ENCODE assay signal across 30 mouse cellular contexts in genomic region chr17:71652934-71653333, GRCm38 (mm10). TPM values are rescaled to one million over a fixed set of nuclear protein-coding genes. Genes with fewer than 3 reads are reported as not detected.
A peak's percentile ranks its signal among the peaks of the same experiment; 100 is the strongest.
DNase-seq lines count a peak whose midpoint lies in the region; ATAC-seq and TF ChIP-seq lines count a peak whose summit lies in the region.
"Had no signal": no experiment of that assay in that cellular context is flagged by ENCODE, and none has a peak within 500 bp of the region (broad histone marks: within the 10 kb centered on the region; RNA-seq: fewer than 3 reads in every experiment).

No protein-coding gene starts in this region.

- TF ChIP-seq EP300 in CH12.LX (IDR thresholded peaks at IDR 0.05; ENCODE audit: low read length) = no peak

- no peak overlapping the region for H3K4me3 ChIP-seq in CH12.LX (replicated peaks in 1 of 3; ENCODE audit: low read depth in 2 of 3, low read length in 2 of 3, poor library complexity in 1 of 3)
- no peak overlapping the region for H3K4me3 ChIP-seq in hindbrain, embryonic 16.5 days (ENCODE audit: low read length)
- H3K4me3 ChIP-seq: embryonic facial prominence, embryonic 15.5 days; erythroblast, embryonic 14.5 days; forebrain, embryonic 12.5 days; forebrain, embryonic 15.5 days; heart, adult 2 months; heart, embryonic 10.5 days; heart, embryonic 13.5 days; hindbrain, embryonic 12.5 days; hindbrain, embryonic 15.5 days had no signal

- TF ChIP-seq POLR2A in CH12.LX (IDR thresholded peaks at IDR 0.05; ENCODE audit: low read depth, low read length) = peak; percentile 18; the same call in 1 of the 2 replicates

- H3K4me2 ChIP-seq in CH12.LX (ENCODE audit: insufficient read depth, low read depth, poor library complexity, severe bottlenecking) = no peak overlapping the region
- H3K4me2 ChIP-seq in hindbrain, embryonic 16.5 days (ENCODE audit: low read length) = no peak overlapping the region
- H3K4me2 ChIP-seq: embryonic facial prominence, embryonic 15.5 days; forebrain, embryonic 12.5 days; forebrain, embryonic 15.5 days; heart, embryonic 13.5 days; hindbrain, embryonic 12.5 days; hindbrain, embryonic 15.5 days had no signal

- no peak for TF ChIP-seq CTCF in CH12.LX (conservative IDR thresholded peaks at IDR 0.05 in 1 of 2, IDR thresholded peaks at IDR 0.05 in 1 of 2; ENCODE audit: low read depth in 2 of 2, low read length in 2 of 2)

- no peak overlapping the region for H3K9ac ChIP-seq in CH12.LX (ENCODE audit: insufficient read depth, low read depth)
- H3K9ac ChIP-seq in hindbrain, embryonic 16.5 days (ENCODE audit: low read depth, low read length) = no peak overlapping the region
- H3K9ac ChIP-seq: embryonic facial prominence, embryonic 15.5 days; forebrain, embryonic 12.5 days; forebrain, embryonic 15.5 days; heart, embryonic 13.5 days; hindbrain, embryonic 12.5 days; hindbrain, embryonic 15.5 days had no signal

- DNase-seq in heart, adult 11 months = peak; percentile 13
- no peak for DNase-seq in heart, postnatal 4 days
- DNase-seq in urinary bladder, postnatal 14 days (ENCODE audit: low spot score) = peak; percentile 70
- no peak for DNase-seq in urinary bladder, adult 2 months (ENCODE audit: low spot score)
- DNase-seq in CH12.LX (ENCODE audit: extremely low read depth) = no peak
- DNase-seq: adrenal gland, adult 8-10 months; adrenal gland, postnatal 25 days; cerebellum, adult 11-12 months; cerebellum, adult 8-10 months; cerebellum, postnatal 10 days; cerebellum, postnatal 36 days; embryo, embryonic 11 days; gastrocnemius, postnatal 25 days; heart, adult 2 months; heart, postnatal 14 days had no signal

- H3K79me2 ChIP-seq in CH12.LX (replicated peaks; ENCODE audit: control insufficient read depth, extremely low read depth, insufficient read depth, poor library complexity, severe bottlenecking) = peaks cover 26% of the 10 kb centered on the region

- dilution Hi-C loops in CH12.LX (cut with MboI; ENCODE audit: extremely low pct_ligation_motif_present, extremely low pct_unique_long_range_greater_than_20kb, low sequenced_read_pairs) = no loop called here

- H3K27me3 ChIP-seq in CH12.LX (replicated peaks) = no peaks in the 10 kb centered on the region
- H3K27me3 ChIP-seq in hindbrain, embryonic 16.5 days (replicated peaks; ENCODE audit: control insufficient read depth, insufficient read depth, low read length) = no peaks in the 10 kb centered on the region
- H3K27me3 ChIP-seq: embryonic facial prominence, embryonic 15.5 days; forebrain, embryonic 12.5 days; forebrain, embryonic 15.5 days; heart, embryonic 13.5 days; hindbrain, embryonic 12.5 days; hindbrain, embryonic 15.5 days had no signal

- no peak for ATAC-seq in megakaryocyte-erythroid progenitor cell, adult 5-6 weeks (replicated peaks; ENCODE audit: low FRiP score, low TSS enrichment, poor library complexity, severe bottlenecking)
- ATAC-seq in hindbrain, embryonic 16.5 days = no peak
- ATAC-seq: activated CD4-positive, CD25-positive, alpha-beta regulatory T cell, adult 4 months; CD4-positive, CD25-positive, alpha-beta regulatory T cell, adult 4 months; forebrain, embryonic 15.5 days had no signal

- in situ Hi-C loops in CH12.LX (cut with MboI; ENCODE audit: low pct_ligation_motif_present, low pct_unique_long_range_greater_than_20kb, low sequenced_read_pairs) = no loop called here

- H3K36me3 ChIP-seq in CH12.LX (replicated peaks in 1 of 2; ENCODE audit: control insufficient read depth in 1 of 2, insufficient read depth in 1 of 2, low read length in 1 of 2) = peaks cover 66 to 89% of the 10 kb centered on the region in 2 experiments
- H3K36me3 ChIP-seq in hindbrain, embryonic 16.5 days (ENCODE audit: control insufficient read depth, insufficient read depth, low read length) = peaks cover 10% of the 10 kb centered on the region; the same call in 1 of the 2 replicates

- H3K9me3 ChIP-seq in CH12.LX (replicated peaks; ENCODE audit: low read length) = no peaks in the 10 kb centered on the region
- no peaks in the 10 kb centered on the region for H3K9me3 ChIP-seq in hindbrain, embryonic 16.5 days (ENCODE audit: control insufficient read depth, low read length)
- H3K9me3 ChIP-seq: embryonic facial prominence, embryonic 15.5 days; forebrain, embryonic 12.5 days; forebrain, embryonic 15.5 days; heart, embryonic 10.5 days; heart, embryonic 13.5 days; hindbrain, embryonic 12.5 days; hindbrain, embryonic 15.5 days had no signal

- no peaks in the 10 kb centered on the region for H3K4me1 ChIP-seq in CH12.LX (ENCODE audit: control insufficient read depth in 1 of 2, insufficient read depth in 2 of 2)
- H3K4me1 ChIP-seq in hindbrain, embryonic 16.5 days (ENCODE audit: control insufficient read depth, insufficient read depth, low read depth, low read length) = no peaks in the 10 kb centered on the region
- H3K4me1 ChIP-seq: embryonic facial prominence, embryonic 15.5 days; forebrain, embryonic 12.5 days; forebrain, embryonic 15.5 days; heart, embryonic 10.5 days; heart, embryonic 13.5 days; hindbrain, embryonic 12.5 days; hindbrain, embryonic 15.5 days had no signal

- 87% methylated on average over 5 of the region's 5 CpGs for WGBS in hindbrain, embryonic 16.5 days

- peak overlapping the region; percentile 35 for H3K27ac ChIP-seq in CH12.LX (ENCODE audit: insufficient read depth, low read depth)
- H3K27ac ChIP-seq in hindbrain, embryonic 16.5 days (ENCODE audit: low read depth, low read length) = no peak overlapping the region
- H3K27ac ChIP-seq: forebrain, embryonic 12.5 days; forebrain, embryonic 15.5 days; heart, adult 2 months; heart, embryonic 10.5 days; heart, embryonic 13.5 days; hindbrain, embryonic 12.5 days; hindbrain, embryonic 15.5 days had no signal

- TF ChIP-seq RAD21 in CH12.LX (IDR thresholded peaks at IDR 0.05; ENCODE audit: low read depth, low read length) = no peak

TF ChIP-seq in CH12.LX, 34 proteins besides CTCF, POLR2A, EP300 and RAD21:
- TF ChIP-seq USF1 (IDR thresholded peaks at IDR 0.05; ENCODE audit: low read depth, low read length) (no peak), PAX5 (IDR thresholded peaks at IDR 0.05; ENCODE audit: low read length) (no peak), BHLHE40 (IDR thresholded peaks at IDR 0.05; ENCODE audit: low read depth, low read length) (no peak), MEF2A (IDR thresholded peaks at IDR 0.05; ENCODE audit: borderline replicate concordance, low read depth, low read length) (no peak), MAFK (IDR thresholded peaks at IDR 0.05; ENCODE audit: insufficient replicate concordance, low read length) (no peak), SIN3A (IDR thresholded peaks at IDR 0.05; ENCODE audit: low read length) (no peak), UBTF (IDR thresholded peaks at IDR 0.05; ENCODE audit: low read depth, low read length) (no peak), ZMIZ1 (IDR thresholded peaks at IDR 0.05; ENCODE audit: low read depth, low read length) (no peak), TBP (conservative IDR thresholded peaks at IDR 0.05; ENCODE audit: low read depth, low read length) (no peak), ZKSCAN1 (IDR thresholded peaks at IDR 0.05; ENCODE audit: borderline replicate concordance, low read depth, low read length) (no peak), CHD1 (IDR thresholded peaks at IDR 0.05; ENCODE audit: low read depth, low read length) (no peak), NRF1 (IDR thresholded peaks at IDR 0.05; ENCODE audit: low read depth, low read length) (no peak), ELF1 (IDR thresholded peaks at IDR 0.05; ENCODE audit: low read depth, low read length) (no peak)

RNA-seq across cellular contexts. Expression of gene Togaram2, which starts 20.1 kb away (rescaled TPM):
- total RNA-seq in heart, postnatal 4 days (2021) = 1 to 10 TPM; 2.0 to 2.6 TPM
- polyA plus RNA-seq in urinary bladder, adult 2 months (2012; rRNA removed) = 0.33 and 0.34 TPM in 2 replicates
- total RNA-seq in CH12.LX (2012; rRNA removed) = 0.71 and 0.76 TPM in 2 replicates
- total RNA-seq in CH12.LX (2014; rRNA removed) = 2.6 and 3.2 TPM in 2 replicates
- polyA plus RNA-seq in CH12.LX (2012; ENCODE audit: insufficient read length, low read depth) = 17.6 and 19.6 TPM in 2 replicates
- not detected in 2 replicates for total RNA-seq in megakaryocyte-erythroid progenitor cell, adult 5-6 weeks (2014; fragmentation: Nextera tagmentation)
- 0.14 TPM in 1 of 2 replicates, not detected in the other for total RNA-seq in megakaryocyte-erythroid progenitor cell, adult 5-6 weeks (2017)
- polyA plus RNA-seq in hindbrain, embryonic 16.5 days (2015; fragmentation: Nextera tagmentation; extraction: Ambion mirVana) = 0.82 and 0.89 TPM in 2 replicates
- total RNA-seq: hematopoietic stem cell, adult 5-6 weeks had no signal
- polyA plus RNA-seq: activated CD4-positive, CD25-positive, alpha-beta regulatory T cell, adult 4 months; C2C12; CD4-positive, CD25-positive, alpha-beta regulatory T cell, adult 4 months; embryonic facial prominence, embryonic 11.5 days; erythroblast, embryonic 14.5 days had no signal

RNA-seq across cellular contexts. Expression of gene Wdr43, which starts 37.2 kb away (rescaled TPM):
- total RNA-seq in heart, postnatal 4 days (2021) = 10 to 100 TPM; 29.5 to 33.9 TPM
- polyA plus RNA-seq in urinary bladder, adult 2 months (2012; rRNA removed) = 23.5 and 29.3 TPM in 2 replicates
- total RNA-seq in CH12.LX (2012; rRNA removed) (157 and 189 TPM in 2 replicates), CH12.LX (2014; rRNA removed) (252 and 309 TPM in 2 replicates)
- polyA plus RNA-seq in CH12.LX (2012; ENCODE audit: insufficient read length, low read depth) = 355 and 422 TPM in 2 replicates
- 147 and 179 TPM in 2 replicates for total RNA-seq in megakaryocyte-erythroid progenitor cell, adult 5-6 weeks (2014; fragmentation: Nextera tagmentation)
- total RNA-seq in megakaryocyte-erythroid progenitor cell, adult 5-6 weeks (2017) = 483 and 518 TPM in 2 replicates
- 39.7 and 47.1 TPM in 2 replicates for polyA plus RNA-seq in hindbrain, embryonic 16.5 days (2015; fragmentation: Nextera tagmentation; extraction: Ambion mirVana)

Comparison
In these comparisons a context has a peak if more than half of its experiments do, and no peak if none do; other contexts are left out.
1. DNase-seq: peak in heart, adult 11 months (single experiment) and urinary bladder, postnatal 14 days (single experiment); none in heart, postnatal 4 days (single experiment), urinary bladder, adult 2 months (single experiment) and CH12.LX (single experiment).
2. RNA of gene Wdr43, which starts 37.2 kb away (total RNA-seq): 147 to 518 TPM in megakaryocyte-erythroid progenitor cell, adult 5-6 weeks and 157 to 309 TPM in CH12.LX; 29.5 to 33.9 TPM in heart, postnatal 4 days; every median in the first group is over 4 times any median in the second.